Mouse (Mus musculus) G1E (cell line): ENCODE measurements around the gene Ndufv2.

Source experiments
- CTCF ChIP-seq: IDR thresholded peaks from 2 replicates; pipeline ENCODE4 v1.5.1; 2012; ENCODE audit warnings: low read depth, low read length, inconsistent platforms, mixed read lengths
- GATA2 ChIP-seq: IDR thresholded peaks from 2 replicates; pipeline ENCODE4 v1.6.1; 2012; ENCODE audit warnings: low read depth, low read length, inconsistent platforms, borderline replicate concordance
- POLR2AphosphoS5 ChIP-seq: IDR thresholded peaks from 2 replicates; pipeline ENCODE4 v1.6.1; 2012; ENCODE audit warnings: low read depth, low read length, inconsistent platforms; ENCODE audit not compliant: insufficient replicate concordance
- TAL1 ChIP-seq: conservative IDR thresholded peaks from 2 replicates; pipeline ENCODE4 v1.6.1; 2012; ENCODE audit warnings: low read depth, low read length, inconsistent platforms, mixed read lengths

DNA sequence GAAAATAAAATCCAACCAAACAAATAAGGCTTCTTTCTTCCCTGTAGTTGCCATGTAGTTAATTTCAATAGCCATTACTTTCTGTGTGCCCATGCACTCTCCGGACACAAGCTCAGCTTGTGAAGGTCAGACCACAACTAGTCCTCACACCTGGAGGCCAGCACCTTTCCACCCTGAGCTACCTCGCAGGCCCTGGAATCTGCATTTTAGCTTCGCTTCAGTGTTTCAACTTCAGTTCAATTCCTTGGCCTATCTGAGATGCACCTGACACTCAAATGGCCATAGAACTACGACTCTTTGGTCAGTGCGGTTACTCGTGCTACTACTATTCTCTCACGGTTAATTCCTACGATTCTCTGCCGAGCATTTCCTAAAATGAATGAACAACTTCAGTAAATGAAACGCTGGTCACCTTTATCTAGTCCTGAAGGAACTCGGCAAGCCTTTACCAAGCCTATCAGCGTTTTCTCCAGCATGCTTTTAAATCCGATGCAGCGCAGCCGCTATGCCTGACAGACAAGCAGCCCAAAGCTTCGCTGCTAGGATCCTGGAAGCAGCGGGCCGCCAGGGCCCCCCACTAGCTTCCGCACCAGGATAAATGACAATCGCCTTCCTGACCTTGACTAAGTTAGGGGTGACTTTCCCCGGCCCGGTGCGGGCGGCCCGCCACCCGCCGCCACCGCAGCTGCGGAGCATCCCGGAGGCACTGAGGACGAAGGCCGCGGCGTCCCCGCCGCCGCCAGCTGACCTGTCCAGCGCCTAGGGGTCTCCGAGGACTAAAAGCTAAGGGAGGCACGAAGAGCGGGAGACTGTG, 586 bp downstream of the Ndufv2 start:
- TF ChIP-seq CTCF (no peak), TAL1 (no peak), POLR2AphosphoS5 (no peak), GATA2 (no peak)
